ENCODE assay signal across 8 mouse cellular contexts in genomic region chr14:73303193-73303592, GRCm38 (mm10). TPM values are rescaled to one million over a fixed set of nuclear protein-coding genes. Genes with fewer than 3 reads are reported as not detected.
DNase-seq lines count a peak whose midpoint lies in the region; ATAC-seq and TF ChIP-seq lines count a peak whose summit lies in the region.

No protein-coding gene starts in this region.

- no peak overlapping the region for H3K4me2 ChIP-seq in embryonic facial prominence, embryonic 11.5 days (ENCODE audit: low read depth, low read length)
- no peak overlapping the region for H3K4me2 ChIP-seq in liver, embryonic 14.5 days (ENCODE audit: low read depth)

- no peak for ATAC-seq in embryonic facial prominence, embryonic 11.5 days (replicated peaks; ENCODE audit: insufficient number of reproducible peaks, low FRiP score, low TSS enrichment, low read depth)
- ATAC-seq in liver, embryonic 14.5 days (ENCODE audit: insufficient read depth), result no peak
- peak; percentile 82 for ATAC-seq in activated CD4-positive, CD25-positive, alpha-beta regulatory T cell, adult 4 months
- peak; percentile 70 for ATAC-seq in frontal cortex, adult (ENCODE audit: low TSS enrichment)

- no peak overlapping the region for H3K27ac ChIP-seq in embryonic facial prominence, embryonic 11.5 days (replicated peaks; ENCODE audit: low read depth, low read length)
- H3K27ac ChIP-seq in embryonic facial prominence, embryonic 10.5 days (replicated peaks), result no peak overlapping the region
- H3K27ac ChIP-seq in liver, embryonic 14.5 days, result no peak overlapping the region

- H3K4me1 ChIP-seq in embryonic facial prominence, embryonic 11.5 days (ENCODE audit: control insufficient read depth, insufficient read depth, low read length), result no peaks in the 10 kb centered on the region
- no peaks in the 10 kb centered on the region for H3K4me1 ChIP-seq in embryonic facial prominence, embryonic 10.5 days
- no peaks in the 10 kb centered on the region; a peak in 1 of 4 replicates for H3K4me1 ChIP-seq in liver, embryonic 14.5 days (replicated peaks; ENCODE audit: control insufficient read depth in 2 of 2, insufficient read depth in 2 of 2, low read length in 1 of 2)

- no peaks in the 10 kb centered on the region for H3K36me3 ChIP-seq in embryonic facial prominence, embryonic 11.5 days (replicated peaks; ENCODE audit: control insufficient read depth, insufficient read depth, low read depth, low read length)
- H3K36me3 ChIP-seq in embryonic facial prominence, embryonic 10.5 days (replicated peaks), result no peaks in the 10 kb centered on the region
- H3K36me3 ChIP-seq in liver, embryonic 14.5 days (replicated peaks; ENCODE audit: control insufficient read depth, insufficient read depth, low read depth), result no peaks in the 10 kb centered on the region

- TF ChIP-seq CTCF in liver, embryonic 14.5 days (IDR thresholded peaks at IDR 0.05; ENCODE audit: low read depth), result peak; percentile 64

- H3K9me3 ChIP-seq in embryonic facial prominence, embryonic 11.5 days (replicated peaks; ENCODE audit: control insufficient read depth, low read length), result no peaks in the 10 kb centered on the region
- no peaks in the 10 kb centered on the region for H3K9me3 ChIP-seq in embryonic facial prominence, embryonic 10.5 days
- no peaks in the 10 kb centered on the region for H3K9me3 ChIP-seq in liver, embryonic 14.5 days (ENCODE audit: control insufficient read depth, low read length)

- no peak for TF ChIP-seq EP300 in liver, embryonic 14.5 days (IDR thresholded peaks at IDR 0.05; ENCODE audit: low read depth)

- H3K9ac ChIP-seq in embryonic facial prominence, embryonic 11.5 days (replicated peaks; ENCODE audit: low read length), result no peak overlapping the region
- no peak overlapping the region for H3K9ac ChIP-seq in liver, embryonic 14.5 days (replicated peaks)

- DNase-seq in embryonic facial prominence, embryonic 11.5 days (ENCODE audit: low spot score), result peak; percentile 79
- DNase-seq in embryonic facial prominence, embryonic 10.5 days (ENCODE audit: low spot score), result no peak
- DNase-seq in liver, embryonic 14.5 days (ENCODE audit: low read depth in 3 of 3, low spot score in 3 of 3), result peak in 1 of 3 experiments; percentile 50
- DNase-seq in liver, result no peak
- DNase-seq in lung, postnatal 25 days (ENCODE audit: low spot score), result peak; percentile 68
- DNase-seq in testis, postnatal 10 days (ENCODE audit: low spot score), result peak; percentile 53

- no peaks in the 10 kb centered on the region for H3K27me3 ChIP-seq in embryonic facial prominence, embryonic 11.5 days (ENCODE audit: control insufficient read depth, insufficient read depth, low read length)
- H3K27me3 ChIP-seq in embryonic facial prominence, embryonic 10.5 days (replicated peaks; ENCODE audit: low read depth, poor library complexity, severe bottlenecking), result no peaks in the 10 kb centered on the region
- no peaks in the 10 kb centered on the region for H3K27me3 ChIP-seq in liver, embryonic 14.5 days (ENCODE audit: control insufficient read depth, insufficient read depth, low read length)

- WGBS in embryonic facial prominence, embryonic 11.5 days, result 54% methylated on average over 3 of the region's 3 CpGs
- 45% methylated on average over 3 of the region's 3 CpGs for WGBS in embryonic facial prominence, embryonic 10.5 days
- 24% methylated on average over 3 of the region's 3 CpGs for WGBS in liver, embryonic 14.5 days (ENCODE audit: insufficient replicate concordance)

- H3K4me3 ChIP-seq in embryonic facial prominence, embryonic 11.5 days (ENCODE audit: low read depth, low read length), result no peak overlapping the region
- H3K4me3 ChIP-seq in embryonic facial prominence, embryonic 10.5 days, result no peak overlapping the region
- no peak overlapping the region for H3K4me3 ChIP-seq in liver, embryonic 14.5 days (ENCODE audit: insufficient read depth in 1 of 2, low read depth in 2 of 2, low read length in 2 of 2)

RNA-seq across cellular contexts. Expression of gene Rb1, which starts 22.4 kb away (rescaled TPM):
- polyA plus RNA-seq in embryonic facial prominence, embryonic 11.5 days (2014; fragmentation: Nextera tagmentation; extraction: Ambion mirVana), result 25.6 and 26.2 TPM in 2 replicates
- 24.4 and 29.3 TPM in 2 replicates for polyA plus RNA-seq in embryonic facial prominence, embryonic 10.5 days (2016; fragmentation: Nextera tagmentation; extraction: Ambion mirVana)
- 11.6 and 15.4 TPM in 2 replicates for polyA plus RNA-seq in liver, embryonic 14.5 days (2012; rRNA removed)
- 22.1 and 30.2 TPM in 2 replicates for polyA plus RNA-seq in liver, embryonic 14.5 days (2014; fragmentation: Nextera tagmentation; extraction: Ambion mirVana)
- polyA plus RNA-seq in activated CD4-positive, CD25-positive, alpha-beta regulatory T cell, adult 4 months (2017; shearing (Covaris generic)), result 10 to 100 TPM; 12.1 to 92.0 TPM

Comparison
In these comparisons a context has a peak if more than half of its experiments do, and no peak if none do; other contexts are left out.
1. DNase-seq: peak in embryonic facial prominence, embryonic 11.5 days (single experiment), lung, postnatal 25 days (single experiment) and testis, postnatal 10 days (single experiment); none in embryonic facial prominence, embryonic 10.5 days (single experiment) and liver (single experiment).
2. ATAC-seq: peak in activated CD4-positive, CD25-positive, alpha-beta regulatory T cell, adult 4 months (single experiment) and frontal cortex, adult (single experiment); none in embryonic facial prominence, embryonic 11.5 days (single experiment) and liver, embryonic 14.5 days (single experiment).